ENCODE assay signal across 13 mouse cellular contexts in genomic region chr19:57927566-57928523, GRCm38 (mm10).
DNase-seq lines count a peak whose midpoint lies in the region; ATAC-seq and TF ChIP-seq lines count a peak whose summit lies in the region.
"Had no signal": no experiment of that assay in that cellular context is flagged by ENCODE, and none has a peak within 500 bp of the region (broad histone marks: within the 10 kb centered on the region; RNA-seq: fewer than 3 reads in every experiment).

No protein-coding gene starts in this region.

- H3K9me3 ChIP-seq in forebrain, embryonic 10.5 days = no peaks in the 10 kb centered on the region
- H3K9me3 ChIP-seq in forebrain, embryonic 11.5 days (ENCODE audit: control insufficient read depth, low read length) = no peaks in the 10 kb centered on the region
- no peaks in the 10 kb centered on the region for H3K9me3 ChIP-seq in midbrain, embryonic 10.5 days (replicated peaks)
- H3K9me3 ChIP-seq: limb, embryonic 10.5 days had no signal

- no peak overlapping the region; the same call in 1 of the 2 replicates for H3K4me2 ChIP-seq in forebrain, embryonic 11.5 days (ENCODE audit: low read depth, low read length, severe bottlenecking)

- 62% methylated on average over 11 of the region's 11 CpGs for WGBS in forebrain, embryonic 10.5 days
- WGBS in forebrain, embryonic 11.5 days = 55% methylated on average over 11 of the region's 11 CpGs
- 87% methylated on average over 11 of the region's 11 CpGs for WGBS in thymus, adult 2 months
- WGBS in midbrain, embryonic 10.5 days = 72% methylated on average over 11 of the region's 11 CpGs

- H3K27me3 ChIP-seq in forebrain, embryonic 10.5 days (ENCODE audit: poor library complexity, severe bottlenecking) = no peaks in the 10 kb centered on the region
- H3K27me3 ChIP-seq in forebrain, embryonic 11.5 days (ENCODE audit: control insufficient read depth, insufficient read depth, low read length) = no peaks in the 10 kb centered on the region
- H3K27me3 ChIP-seq in thymus, adult 2 months (ENCODE audit: control insufficient read depth, insufficient read depth, low read length) = no peaks in the 10 kb centered on the region
- no peaks in the 10 kb centered on the region for H3K27me3 ChIP-seq in midbrain, embryonic 10.5 days (ENCODE audit: low read depth, poor library complexity, severe bottlenecking)
- H3K27me3 ChIP-seq: Patski had no signal

- peaks cover 35% of the 10 kb centered on the region for H3K4me1 ChIP-seq in forebrain, embryonic 10.5 days
- H3K4me1 ChIP-seq in forebrain, embryonic 11.5 days (replicated peaks; ENCODE audit: control insufficient read depth, insufficient read depth, low read length) = peaks cover 4% of the 10 kb centered on the region; the same call in 1 of the 2 replicates
- H3K4me1 ChIP-seq in thymus, adult 2 months (replicated peaks; ENCODE audit: control insufficient read depth, insufficient read depth, low read length) = no peaks in the 10 kb centered on the region
- H3K4me1 ChIP-seq in midbrain, embryonic 10.5 days = peaks cover 13% of the 10 kb centered on the region

- H3K4me3 ChIP-seq in forebrain, embryonic 10.5 days = no peak overlapping the region
- H3K4me3 ChIP-seq in forebrain, embryonic 11.5 days (ENCODE audit: low read depth, low read length) = no peak overlapping the region
- no peak overlapping the region for H3K4me3 ChIP-seq in thymus, adult 2 months (ENCODE audit: control insufficient read depth, insufficient read depth, low read length)
- no peak overlapping the region for H3K4me3 ChIP-seq in midbrain, embryonic 10.5 days
- H3K4me3 ChIP-seq: heart, adult 2 months; limb, embryonic 10.5 days had no signal

- TF ChIP-seq POLR2A in thymus, adult 2 months (IDR thresholded peaks at IDR 0.05; ENCODE audit: control insufficient read depth, extremely low read depth, insufficient read depth, low read length, poor library complexity) = no peak

- no peaks in the 10 kb centered on the region for H3K36me3 ChIP-seq in forebrain, embryonic 10.5 days (replicated peaks)
- H3K36me3 ChIP-seq in forebrain, embryonic 11.5 days (ENCODE audit: control insufficient read depth, insufficient read depth, low read length) = no peaks in the 10 kb centered on the region
- no peaks in the 10 kb centered on the region for H3K36me3 ChIP-seq in thymus, adult 2 months (ENCODE audit: control insufficient read depth, insufficient read depth, low read length)
- no peaks in the 10 kb centered on the region for H3K36me3 ChIP-seq in midbrain, embryonic 10.5 days
- H3K36me3 ChIP-seq: limb, embryonic 10.5 days had no signal

- no peak overlapping the region for H3K9ac ChIP-seq in forebrain, embryonic 11.5 days (ENCODE audit: low read length)

- no peak for DNase-seq in forebrain, embryonic 10.5 days (ENCODE audit: extremely low spot score, low spot score)
- no peak for DNase-seq in forebrain, embryonic 11.5 days (ENCODE audit: low spot score)
- DNase-seq in thymus, postnatal 14 days = peak; percentile 43
- no peak for DNase-seq in thymus, adult 2 months
- peak; percentile 5 for DNase-seq in midbrain, embryonic 10.5 days (ENCODE audit: low spot score)
- no peak for DNase-seq in testis, postnatal 10 days (ENCODE audit: low spot score)
- DNase-seq in spleen, adult 12 weeks (ENCODE audit: low spot score) = no peak
- no peak for DNase-seq in testis, postnatal 14 days (ENCODE audit: low spot score)
- DNase-seq: adrenal gland, postnatal 25 days; heart, adult 2 months; lung, postnatal 14 days had no signal

- peak overlapping the region; percentile 40; the same call in 1 of the 2 replicates for H3K27ac ChIP-seq in forebrain, embryonic 10.5 days
- H3K27ac ChIP-seq in forebrain, embryonic 11.5 days (ENCODE audit: low read depth, low read length) = no peak overlapping the region
- no peak overlapping the region for H3K27ac ChIP-seq in thymus, adult 2 months (ENCODE audit: control insufficient read depth, insufficient read depth, low read length)
- no peak overlapping the region for H3K27ac ChIP-seq in midbrain, embryonic 10.5 days (replicated peaks)
- H3K27ac ChIP-seq: heart, adult 2 months; limb, embryonic 10.5 days had no signal

- TF ChIP-seq CTCF in thymus, adult 2 months (IDR thresholded peaks at IDR 0.05; ENCODE audit: borderline replicate concordance, control insufficient read depth, extremely low read depth, insufficient read depth, low read length, poor library complexity) = no peak

- ATAC-seq in forebrain, embryonic 11.5 days (replicated peaks; ENCODE audit: low FRiP score) = no peak
- ATAC-seq: Patski had no signal

Comparison
In these comparisons a context has a peak if more than half of its experiments do, and no peak if none do; other contexts are left out.
1. DNase-seq: peak in thymus, postnatal 14 days (single experiment) and midbrain, embryonic 10.5 days (single experiment); none in forebrain, embryonic 10.5 days (single experiment), forebrain, embryonic 11.5 days (single experiment), thymus, adult 2 months (single experiment), testis, postnatal 10 days (single experiment), spleen, adult 12 weeks (single experiment) and testis, postnatal 14 days (single experiment).